Mouse (Mus musculus): ENCODE measurements around the gene Pcna.
"Not testable (repeated sequence)": the region's sequence is repeated elsewhere in the genome, so short reads cannot be mapped to it uniquely, and the experiment has no call there.

Pcna gene

DNA sequence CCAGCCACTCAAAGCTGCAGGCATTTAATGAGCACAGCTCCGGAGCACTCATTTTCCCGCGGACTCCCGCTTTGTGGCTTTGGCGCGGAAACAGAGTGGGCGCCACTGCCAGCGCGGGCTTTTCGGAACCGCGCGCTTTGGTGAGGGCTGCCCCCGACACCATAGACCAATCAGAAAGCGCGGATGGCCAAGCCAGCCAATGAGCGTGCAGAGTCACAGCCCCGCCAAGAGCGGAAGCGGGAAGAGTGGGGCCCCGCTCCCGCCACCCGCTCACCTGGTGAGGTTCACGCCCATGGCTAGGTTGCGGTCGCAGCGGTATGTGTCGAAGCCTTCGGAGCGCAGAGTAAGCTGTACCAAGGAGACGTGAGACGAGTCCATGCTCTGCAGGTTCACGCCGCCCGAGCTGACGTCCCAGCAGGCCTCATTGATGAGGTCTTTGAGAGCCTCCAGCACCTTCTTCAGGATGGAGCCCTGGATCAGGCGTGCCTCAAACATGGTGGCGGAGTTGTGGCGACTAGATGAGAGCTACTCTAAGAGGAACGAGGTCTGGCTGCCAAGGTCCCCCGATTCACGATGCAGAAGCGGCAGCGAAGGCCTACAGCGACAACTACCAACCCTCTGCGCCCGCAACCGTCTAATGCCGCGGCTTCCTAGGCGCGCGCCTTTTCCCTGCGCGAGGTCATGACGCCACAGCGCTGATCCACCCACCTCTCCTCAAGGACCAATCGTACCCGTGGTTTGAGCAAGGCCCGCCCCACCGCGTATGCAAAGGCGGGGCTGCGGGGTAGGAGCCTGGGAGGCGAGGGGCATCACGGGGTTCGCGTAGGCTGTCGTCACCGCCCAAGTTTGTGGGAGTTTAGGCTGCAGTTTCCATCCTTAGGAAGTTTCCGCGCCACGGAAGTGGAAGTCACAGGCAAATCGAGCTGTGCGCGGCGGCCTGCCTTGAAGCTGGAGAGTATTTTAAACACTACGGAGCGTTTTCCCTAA is at the start of gene Pcna:
Gene Pcna, minus strand, starts transcription at position 773 of the 987 bp plus-strand sequence.
- peak; percentile 97 for DNase-seq (ENCODE audit: low read depth, low spot score)

DNA sequence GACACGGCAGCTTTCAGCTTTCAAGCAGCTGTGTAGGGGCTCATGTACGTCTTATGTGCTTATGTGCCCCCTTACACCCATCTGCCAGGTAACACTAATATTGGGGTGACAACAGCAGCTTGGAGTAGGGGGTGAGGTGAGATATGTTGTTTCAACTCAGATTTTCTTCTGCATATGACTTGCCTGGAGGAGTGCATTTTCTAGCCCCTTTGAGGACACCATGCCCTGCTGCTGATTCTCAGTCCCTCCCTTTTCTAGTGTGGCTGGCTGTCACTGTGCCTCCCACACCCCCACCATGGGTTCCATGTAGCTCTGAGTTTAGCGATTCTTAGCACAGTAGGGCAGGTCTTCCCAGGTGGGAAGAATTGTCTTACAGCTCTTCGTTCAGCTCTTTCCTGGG is 48.3 kb upstream of the Pcna start:
- DNase-seq (ENCODE audit: low read depth, low spot score): no peak

DNA sequence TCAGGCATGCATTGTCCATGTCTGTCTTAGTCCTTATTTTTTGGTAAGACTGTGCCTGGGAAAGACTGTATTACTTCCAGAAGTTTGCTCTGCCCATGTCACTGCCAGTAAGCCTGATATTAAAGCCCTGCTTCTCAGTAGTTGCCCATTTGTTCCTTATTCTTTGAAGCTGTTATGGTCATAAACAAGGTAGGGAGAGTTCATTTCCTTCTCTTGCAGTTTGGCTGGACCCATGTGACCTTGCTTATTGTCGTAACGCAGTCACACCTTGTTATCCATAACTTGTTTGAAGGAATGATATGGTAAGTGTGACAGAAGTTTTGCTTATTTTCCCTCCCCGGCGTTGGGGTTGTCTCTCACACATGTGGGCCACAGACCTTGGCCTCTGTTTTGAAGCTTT is 45.1 kb upstream of the Pcna start:
- DNase-seq (ENCODE audit: low read depth, low spot score): no peak

DNA sequence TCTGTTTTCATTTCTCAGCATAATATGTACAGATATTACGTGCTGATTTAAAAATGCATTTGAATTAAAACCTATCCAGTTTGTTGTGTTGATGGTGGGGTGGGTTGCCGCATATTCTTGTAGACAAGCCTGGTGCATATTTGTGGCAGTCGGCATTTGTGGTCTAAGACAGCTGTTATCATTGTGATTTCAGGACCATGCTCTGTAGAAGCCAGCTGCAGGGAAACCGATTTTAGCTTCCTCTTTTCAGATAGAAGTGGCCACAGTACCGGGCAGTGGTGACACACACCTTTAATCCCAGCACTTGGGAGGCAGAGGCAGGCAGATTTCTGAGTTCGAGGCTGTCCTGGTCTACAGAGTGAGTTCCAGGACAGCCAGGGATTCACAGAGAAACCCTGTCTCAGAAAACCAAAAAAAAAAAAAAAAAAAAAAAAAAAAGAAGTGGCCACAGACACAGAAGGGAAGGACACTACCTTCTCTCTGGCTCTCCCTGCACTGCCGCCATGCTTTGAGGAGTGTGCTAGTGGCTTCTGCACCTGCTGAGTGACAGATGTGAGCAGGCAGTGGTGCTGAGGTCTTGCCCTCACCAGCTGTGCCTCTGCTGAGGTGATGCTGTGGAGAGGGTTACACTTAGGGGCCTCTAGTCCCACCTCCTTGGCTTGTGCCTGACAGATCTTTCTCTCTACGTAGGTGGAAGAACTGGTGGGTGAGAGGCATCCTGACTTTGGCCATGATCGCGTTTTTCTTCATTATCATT is 40.8 kb upstream of the Pcna start:
- no peak for DNase-seq (ENCODE audit: low read depth, low spot score)

DNA sequence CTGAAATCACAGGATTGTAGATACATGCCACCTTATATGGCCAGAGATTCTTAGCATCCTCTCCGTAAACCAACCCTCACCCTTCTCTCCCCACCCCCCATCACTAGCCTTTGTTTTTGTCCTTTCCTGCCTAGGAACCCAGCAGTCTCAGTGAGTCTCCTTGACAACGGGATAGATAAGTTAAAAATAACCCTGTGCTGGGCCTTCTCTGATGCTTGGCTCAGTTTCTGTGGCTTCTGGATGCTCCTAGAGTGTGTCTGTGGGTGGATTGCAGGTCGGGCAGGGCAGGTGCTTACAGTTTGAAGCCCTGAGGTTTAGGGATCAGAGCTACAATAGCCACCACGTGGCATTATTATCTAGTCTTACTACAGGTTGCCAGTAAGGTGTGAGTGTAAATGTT is 39.0 kb upstream of the Pcna start:
- DNase-seq (ENCODE audit: low read depth, low spot score): peak; percentile 74

DNA sequence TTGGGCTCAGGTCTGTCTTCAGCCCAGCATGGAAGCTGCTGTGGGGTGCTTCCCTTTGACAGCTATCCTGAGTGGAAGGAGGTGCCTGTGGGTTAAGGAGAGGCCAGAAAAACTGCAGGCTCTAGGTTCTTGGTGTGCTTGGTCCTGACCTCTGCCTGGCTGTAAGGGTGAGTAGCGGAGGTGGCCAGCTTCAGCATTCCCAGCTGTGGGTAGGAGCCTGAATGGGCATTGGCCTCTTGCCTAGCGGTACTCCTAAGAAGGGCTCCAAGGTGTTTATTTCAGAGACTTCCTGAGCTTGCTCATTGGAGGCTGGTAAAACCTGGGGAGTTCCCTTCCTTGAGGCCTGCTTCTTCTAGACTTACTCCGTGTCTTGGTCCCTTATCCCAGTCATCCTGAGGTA is 38.2 kb upstream of the Pcna start:
- no peak for DNase-seq (ENCODE audit: low read depth, low spot score)

DNA sequence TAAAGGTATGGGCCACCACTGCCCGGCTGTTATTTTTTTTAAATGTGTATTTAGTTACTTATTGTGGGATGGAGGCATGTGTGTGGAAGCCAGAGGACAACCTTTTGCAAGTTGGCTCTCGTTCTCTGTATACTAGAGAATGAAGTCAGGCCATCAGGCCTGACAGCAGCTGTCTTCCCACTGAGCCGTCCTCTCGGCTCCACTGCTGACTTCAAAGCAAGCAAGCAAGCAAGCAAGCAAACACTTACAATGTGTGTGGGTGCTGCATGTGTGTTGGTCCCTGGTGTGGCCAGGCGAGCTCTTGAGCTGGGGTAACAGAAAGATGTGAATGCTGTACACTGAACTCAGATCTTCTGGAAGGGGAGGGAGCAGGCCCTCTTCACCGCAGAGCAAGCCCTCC is 37.7 kb upstream of the Pcna start:
- no peak for DNase-seq (ENCODE audit: low read depth, low spot score)

DNA sequence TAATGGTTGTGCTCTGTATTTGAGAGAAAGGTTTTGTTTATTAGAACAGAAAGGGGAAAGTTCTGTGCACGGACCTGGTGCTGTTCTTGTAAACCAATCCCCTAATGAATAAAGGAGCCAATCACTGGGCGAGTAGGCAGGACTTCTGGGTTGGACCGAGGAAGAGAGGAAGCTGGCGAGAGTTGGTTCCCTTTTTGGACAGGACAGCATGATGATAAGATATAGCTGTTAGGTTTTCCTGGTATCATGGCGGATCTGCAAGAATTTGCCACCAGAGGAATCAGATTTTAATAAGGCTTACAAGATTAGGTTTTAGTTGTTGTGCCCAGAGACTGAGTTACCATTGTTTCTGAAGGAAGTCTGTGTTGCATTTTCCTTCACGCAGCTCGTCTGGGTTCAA is 36.1 kb upstream of the Pcna start:
- DNase-seq (ENCODE audit: low read depth, low spot score): not testable (repeated sequence)

DNA sequence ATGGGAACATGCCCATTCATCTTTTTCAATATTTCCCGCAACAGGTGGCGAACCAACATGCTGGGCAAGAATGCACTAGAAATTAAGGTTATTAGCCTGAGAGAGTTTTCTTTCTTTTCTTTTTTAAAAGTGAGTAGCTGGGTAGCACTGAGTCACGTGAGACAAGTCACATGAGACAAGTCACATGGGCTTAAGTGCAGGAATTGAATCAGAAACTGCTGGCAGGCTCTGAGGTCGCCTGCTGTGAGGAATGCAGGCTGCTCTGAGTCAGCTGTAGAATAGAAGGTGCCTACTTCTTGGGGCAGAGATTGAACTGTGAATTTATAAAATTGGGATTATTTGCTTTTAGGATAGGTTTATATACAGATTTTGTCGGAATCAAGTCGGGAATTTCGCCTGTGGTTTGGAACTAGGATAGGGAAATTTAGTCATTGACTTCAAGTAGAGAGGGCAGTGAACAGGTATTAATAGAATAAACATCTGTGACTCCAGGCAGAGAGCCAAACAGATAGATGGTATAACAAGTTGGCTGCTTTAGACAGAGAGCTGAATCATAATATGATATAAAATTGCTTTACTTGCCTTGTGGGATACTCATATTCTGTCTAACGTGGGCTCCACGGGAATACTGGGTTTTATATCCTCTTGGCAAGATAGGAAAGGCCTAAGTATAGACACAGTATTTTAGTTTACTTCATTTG is 33.4 kb upstream of the Pcna start:
- peak; percentile 48 for DNase-seq (ENCODE audit: low read depth, low spot score)

DNA sequence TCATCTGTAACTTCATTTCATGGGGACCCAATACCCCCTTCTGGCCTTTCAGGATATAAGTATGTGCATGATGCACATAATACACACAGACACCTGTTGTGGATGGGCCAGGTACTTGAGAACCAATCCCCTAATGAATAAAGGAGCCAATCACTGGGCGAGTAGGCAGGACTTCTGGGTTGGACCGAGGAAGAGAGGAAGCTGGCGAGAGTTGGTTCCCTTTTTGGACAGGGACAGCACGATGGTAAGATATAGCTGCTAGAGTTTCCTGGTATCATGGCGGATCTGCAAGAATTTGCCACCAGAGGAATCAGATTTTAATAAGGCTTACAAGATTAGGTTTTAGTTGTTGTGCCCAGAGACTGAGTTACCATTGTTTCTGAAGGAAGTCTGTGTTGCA is 32.6 kb upstream of the Pcna start:
- DNase-seq (ENCODE audit: low read depth, low spot score): not testable (repeated sequence)

DNA sequence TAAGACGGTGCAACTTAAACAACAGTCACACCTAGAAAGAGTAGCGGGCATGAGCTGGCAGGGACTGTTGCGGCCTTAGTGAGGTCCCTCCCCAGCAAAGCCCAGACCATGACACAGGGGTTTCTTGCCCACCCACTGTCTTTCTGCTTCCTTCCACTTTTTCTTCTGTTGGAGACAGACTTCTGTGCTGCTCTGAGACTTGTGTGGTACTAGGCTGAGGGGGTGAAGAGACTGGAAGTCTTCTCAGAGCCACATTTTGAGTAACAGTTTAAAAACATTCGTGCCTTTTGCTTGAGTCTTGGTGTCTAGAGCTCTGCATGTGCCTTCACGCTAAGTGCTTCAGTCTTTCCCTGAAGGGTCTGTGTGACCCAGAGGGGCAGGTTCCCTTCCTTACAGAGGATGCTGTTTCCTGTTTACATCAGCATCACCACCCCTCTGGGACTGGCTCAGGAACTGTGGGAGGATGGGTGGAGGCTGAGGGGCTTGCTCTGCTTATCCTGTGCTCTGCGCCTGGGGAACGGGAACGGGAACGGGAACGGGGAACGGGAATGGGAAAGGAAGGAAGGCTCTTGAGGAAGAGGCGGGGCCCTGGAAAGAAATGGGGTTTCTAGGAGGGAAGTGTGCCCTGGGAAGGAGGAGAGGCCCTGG is 31.5 kb upstream of the Pcna start:
- no peak for DNase-seq (ENCODE audit: low read depth, low spot score)

DNA sequence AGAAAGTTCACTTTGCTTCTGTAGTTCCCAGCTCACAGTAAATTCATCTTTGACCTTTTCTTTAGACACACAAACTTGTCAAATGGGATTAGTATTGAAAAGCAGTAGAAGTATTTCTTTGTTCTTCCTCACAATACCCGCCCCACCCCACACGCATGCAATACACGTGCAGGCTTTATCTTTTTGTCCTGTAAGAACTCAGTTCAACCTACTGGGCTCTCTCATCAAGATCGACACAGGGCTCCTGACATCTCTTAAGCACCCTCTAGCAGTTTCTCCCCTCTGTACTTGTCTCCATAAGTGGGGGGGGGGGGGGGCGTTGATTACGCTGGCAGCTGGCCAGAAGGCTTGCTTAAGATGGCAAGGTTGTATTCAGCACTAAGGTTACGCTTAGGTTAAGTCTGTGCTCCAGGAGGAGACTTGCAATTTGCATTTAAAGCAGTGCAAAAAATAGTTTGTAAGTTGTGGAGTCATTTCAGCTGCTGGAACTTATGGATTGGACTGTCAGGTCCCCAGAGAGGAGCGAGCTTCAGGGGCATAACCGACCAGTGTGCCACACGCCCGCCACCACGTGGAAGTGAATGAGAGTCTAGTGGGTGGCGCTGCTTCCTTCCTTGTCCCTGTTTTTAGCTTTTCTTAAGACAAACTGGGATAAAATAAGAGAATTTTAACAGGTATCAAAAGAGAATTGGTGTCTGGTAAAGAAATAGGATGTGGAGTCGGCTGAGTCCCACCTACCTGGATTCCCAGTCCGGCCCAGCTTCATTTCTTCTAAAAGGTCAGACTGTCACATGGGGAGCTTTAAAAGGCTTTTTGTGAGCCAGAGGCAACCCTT is 30.3 kb upstream of the Pcna start:
- no peak for DNase-seq (ENCODE audit: low read depth, low spot score)

DNA sequence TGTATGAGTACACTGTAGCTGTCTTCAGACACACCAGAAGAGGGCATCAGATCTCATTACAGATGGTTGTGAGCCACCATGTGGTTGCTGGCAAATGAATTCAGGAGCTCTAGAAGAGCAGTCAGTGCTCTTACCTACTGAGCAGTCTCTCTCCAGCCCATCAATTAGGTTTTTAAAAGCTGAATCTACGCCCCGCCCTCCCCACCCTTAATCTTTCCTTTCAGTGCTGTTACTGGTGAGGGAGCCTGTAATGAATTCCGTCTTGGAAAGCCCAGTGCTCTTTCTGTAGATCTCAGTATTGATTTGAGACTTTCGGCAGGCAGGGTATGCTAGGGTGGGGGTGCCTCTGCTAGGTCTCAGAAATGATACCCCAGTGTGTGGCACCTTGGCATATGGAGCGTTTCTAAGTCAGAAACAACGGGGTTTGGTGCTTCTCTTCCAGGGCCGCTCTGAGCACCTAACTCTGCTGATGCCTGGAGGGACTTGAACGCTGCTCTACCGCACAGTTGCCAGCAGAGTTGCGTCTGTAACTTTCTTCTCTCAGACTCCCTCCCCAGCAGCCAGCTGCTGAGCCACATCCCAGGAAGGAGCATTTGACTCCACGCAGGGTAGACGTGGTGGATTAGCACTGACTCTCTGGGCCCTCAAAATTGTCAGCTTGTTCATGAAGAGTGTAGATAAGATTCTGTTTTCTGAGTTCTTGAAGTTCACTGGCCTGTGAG is 29.5 kb upstream of the Pcna start:
- no peak for DNase-seq (ENCODE audit: low read depth, low spot score)

DNA sequence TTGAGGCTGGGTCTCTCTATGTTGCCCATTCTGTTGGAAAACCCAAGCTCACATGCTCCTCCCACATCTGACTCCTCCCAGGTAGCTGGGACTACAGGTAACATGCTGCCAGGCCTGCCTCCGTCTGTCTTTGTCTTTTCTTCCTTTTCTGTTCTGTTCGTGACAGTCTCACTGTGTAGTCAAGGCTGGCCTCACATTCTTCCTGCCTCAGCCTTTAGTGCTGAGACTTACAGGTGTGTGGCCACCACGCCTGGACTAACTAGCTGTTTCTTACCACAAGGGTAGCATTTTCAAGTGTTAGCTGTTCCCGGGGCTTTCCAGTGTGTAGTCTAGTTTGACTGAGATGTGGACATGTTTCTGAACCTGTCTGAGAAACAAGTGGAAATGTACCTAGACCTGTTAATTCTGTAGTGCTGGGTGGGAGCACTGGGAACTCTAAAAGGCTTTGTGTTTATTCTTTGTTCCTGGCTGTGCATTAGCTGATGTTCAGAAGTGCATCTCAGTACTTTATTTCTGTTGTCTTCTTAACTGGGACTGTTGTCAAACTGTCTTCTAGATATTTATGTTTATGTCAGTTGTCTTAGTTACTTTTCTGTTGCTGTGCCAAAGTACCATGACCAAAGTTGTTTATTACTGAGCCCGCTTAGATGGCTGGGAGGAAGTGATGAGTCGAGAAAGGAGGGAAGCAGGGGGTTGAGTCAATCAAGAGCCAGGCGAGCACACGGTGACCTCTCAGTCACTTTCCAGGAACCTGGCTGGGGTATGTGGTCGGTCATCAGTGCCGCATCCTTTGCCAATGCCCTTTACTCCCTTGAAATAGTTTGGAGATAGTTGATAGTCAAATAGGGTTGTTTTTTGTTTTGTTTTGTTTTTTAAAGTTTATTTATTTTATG is 28.7 kb upstream of the Pcna start:
- DNase-seq (ENCODE audit: low read depth, low spot score): no peak

DNA sequence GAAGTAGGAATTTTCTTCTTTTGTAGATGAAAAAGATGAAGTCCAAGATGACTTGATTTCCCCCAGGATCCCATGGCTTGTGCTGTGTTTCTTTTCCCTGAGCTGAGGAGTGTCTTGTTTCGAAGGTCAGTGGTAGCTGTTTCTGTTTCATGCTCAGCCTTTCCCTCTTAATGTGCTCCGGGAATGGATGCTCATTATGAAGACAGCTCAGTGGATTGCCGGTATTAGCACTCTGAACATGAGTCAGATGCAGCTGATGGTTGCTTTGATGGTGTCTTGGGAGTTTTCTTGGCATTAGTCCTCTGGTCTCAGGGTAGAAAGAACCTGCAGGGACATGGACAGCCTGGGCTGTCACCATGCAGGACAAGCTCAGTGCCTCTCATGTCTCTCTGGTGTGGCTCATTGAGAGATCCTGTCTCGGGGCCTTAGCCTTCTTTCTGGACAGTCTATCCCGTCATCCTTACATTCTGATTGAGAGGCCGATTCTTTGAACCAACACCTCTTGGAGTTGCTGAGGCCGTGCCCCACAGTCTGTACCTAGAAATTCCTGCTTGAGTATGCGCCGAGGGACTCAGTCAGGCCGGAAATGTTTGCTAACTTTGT is 27.5 kb upstream of the Pcna start:
- no peak for DNase-seq (ENCODE audit: low read depth, low spot score)

DNA sequence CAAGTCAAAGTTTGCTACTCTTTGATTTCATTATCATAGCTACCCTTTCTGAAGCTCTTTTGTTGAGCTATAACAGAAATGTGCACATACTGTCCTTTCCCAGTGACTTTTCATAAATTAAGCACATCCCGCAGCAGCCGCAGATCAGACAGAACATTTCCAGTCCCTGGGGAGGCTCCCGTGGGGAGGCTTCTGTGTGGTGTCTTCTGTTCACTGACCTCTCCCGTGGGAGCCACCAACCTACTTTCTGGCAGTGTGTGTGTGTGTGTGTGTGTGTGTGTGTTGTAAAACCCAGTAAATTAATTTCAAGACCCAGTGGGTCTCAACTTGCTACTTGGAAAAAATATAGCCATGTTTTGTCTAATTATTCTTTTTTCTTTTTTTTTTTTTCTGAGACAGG is 26.9 kb upstream of the Pcna start:
- no peak for DNase-seq (ENCODE audit: low read depth, low spot score)

DNA sequence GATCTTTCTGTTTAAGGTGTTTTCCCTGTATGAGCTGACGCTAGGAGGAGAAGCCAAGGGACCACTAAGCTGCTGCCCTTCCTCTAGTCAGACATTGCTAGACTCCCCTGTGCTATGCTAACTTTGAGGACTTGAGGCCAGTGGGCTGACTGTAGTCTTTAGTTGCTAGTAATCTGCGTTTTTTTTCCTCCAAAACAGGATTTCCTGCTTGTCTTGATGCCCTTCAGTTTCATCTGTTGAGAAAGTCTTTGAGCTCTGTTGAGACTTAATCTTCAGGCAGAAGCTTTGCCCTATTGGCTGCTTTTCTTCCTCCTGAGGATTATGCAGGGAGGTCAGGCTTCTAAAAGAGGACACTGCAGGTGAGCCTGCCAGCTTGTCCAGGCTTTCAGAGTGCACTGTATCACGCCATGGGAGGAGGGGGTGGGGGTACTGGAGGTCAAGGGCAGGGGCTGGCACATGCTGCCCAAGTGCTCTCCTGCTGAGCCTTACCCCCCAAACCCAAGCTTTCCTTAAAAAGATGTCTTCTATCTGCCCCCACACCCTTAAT is 26.3 kb upstream of the Pcna start:
- DNase-seq (ENCODE audit: low read depth, low spot score): no peak

DNA sequence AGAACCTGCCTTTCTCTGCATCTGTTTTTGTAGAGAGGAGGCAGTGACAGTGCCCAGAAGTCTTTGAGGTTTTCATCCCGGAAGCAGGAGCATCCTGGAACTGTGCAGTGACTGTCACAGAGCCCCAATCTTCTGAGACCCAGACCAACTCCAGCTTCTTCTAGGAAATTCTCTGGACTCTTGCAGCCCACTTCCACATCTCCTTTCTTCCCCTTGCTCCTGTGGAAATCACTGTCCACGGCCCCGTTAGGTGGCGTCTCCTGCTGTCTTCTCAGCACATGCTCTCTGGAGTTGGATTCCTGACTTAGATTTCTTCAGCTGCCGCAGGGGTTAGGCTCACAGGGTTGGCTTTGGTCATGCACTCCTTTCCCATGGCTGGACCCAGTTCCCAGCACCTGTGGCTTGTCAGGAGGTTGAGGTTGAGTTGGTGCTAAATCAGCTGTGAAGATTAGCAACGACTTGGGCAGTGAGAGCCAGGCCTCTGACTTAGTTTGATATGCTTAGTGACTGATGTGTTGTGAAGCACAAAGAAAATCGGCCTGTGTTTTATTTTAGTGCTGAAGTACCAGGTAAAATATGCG is 25.2 kb upstream of the Pcna start:
- DNase-seq (ENCODE audit: low read depth, low spot score): no peak
